Mouse (Mus musculus) brain, embryonic 14.5 days (tissue): ENCODE data around the gene Dazap2. TPM values are rescaled to one million over a fixed set of nuclear protein-coding genes. Genes with fewer than 3 reads are reported as not detected.

Source experiments
- DNase-seq: peaks from one replicate; pipeline ENCODE4 v3.0.0-alpha.2; 2011; ENCODE audit warnings: low read depth
- CTCF ChIP-seq: fragments of 200-500 bp; IDR thresholded peaks from 2 replicates; pipeline ENCODE4 v1.5.1; 2012; ENCODE audit warnings: inconsistent platforms, mild to moderate bottlenecking, moderate library complexity, borderline replicate concordance; ENCODE audit not compliant: insufficient read depth, insufficient read length; ENCODE audit errors: extremely low read depth
- POLR2A ChIP-seq: fragments of 200-500 bp; IDR thresholded peaks from 2 replicates; pipeline ENCODE4 v1.6.1; 2012; ENCODE audit warnings: mild to moderate bottlenecking, inconsistent platforms, borderline replicate concordance; ENCODE audit not compliant: poor library complexity, insufficient read depth, insufficient read length, severe bottlenecking; ENCODE audit errors: extremely low read depth
- polyA plus RNA-seq: library from polyadenylated mRNA; depleted of rRNA; stranded (reverse); fragments of >200 nt; gene quantifications from 2 replicates; pipeline ENCODE4 v1.2.3, GENCODE M21; 2012; rRNA removed

The Dazap2 gene
- 139 and 230 TPM in 2 replicates for polyA plus RNA-seq

DNA sequence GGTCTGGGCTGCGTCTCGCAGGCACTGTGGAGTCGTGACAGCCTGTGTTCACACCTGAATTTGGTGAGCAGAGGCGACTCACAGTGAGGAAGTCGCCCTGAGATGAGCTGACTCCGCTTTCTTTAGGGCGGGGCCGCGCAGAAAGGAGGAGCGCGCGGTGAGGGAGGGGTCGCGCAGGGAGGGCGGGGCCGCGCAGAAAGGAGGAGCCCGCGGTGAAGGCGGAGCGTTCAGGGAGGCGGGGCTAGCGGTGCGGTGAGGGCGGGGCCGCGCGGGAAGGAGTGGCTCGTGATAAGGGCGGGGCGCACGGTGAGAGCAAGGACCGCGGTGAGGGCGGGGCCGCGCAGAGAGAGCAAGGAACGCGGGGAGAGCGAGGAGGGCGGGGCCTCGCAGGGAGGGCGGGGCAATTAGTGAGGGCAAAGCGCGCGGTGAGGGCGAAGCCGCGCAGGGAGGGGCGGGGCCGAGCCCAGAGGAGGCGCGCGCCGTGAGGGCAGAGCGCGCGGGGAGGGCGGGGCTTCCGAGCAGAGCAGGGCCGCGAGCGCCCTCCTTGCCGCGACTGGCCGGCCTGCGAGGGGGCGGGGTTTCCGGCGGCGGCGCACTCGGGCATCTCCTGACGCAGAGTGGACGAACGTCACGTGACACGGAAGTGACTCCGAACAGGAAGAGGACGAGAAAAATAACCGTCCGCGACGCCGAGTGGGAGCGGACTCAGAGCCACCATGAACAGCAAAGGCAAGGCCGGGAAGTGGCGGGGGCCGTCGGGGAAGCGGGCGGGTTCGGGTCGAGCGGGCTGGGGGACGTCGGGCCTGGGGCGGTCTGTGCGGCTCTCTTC, at the start of gene Dazap2:
TSS of gene Dazap2 (plus strand) at position 354 of the 829 bp plus-strand sequence.
- peak; percentile 99 for DNase-seq

DNA sequence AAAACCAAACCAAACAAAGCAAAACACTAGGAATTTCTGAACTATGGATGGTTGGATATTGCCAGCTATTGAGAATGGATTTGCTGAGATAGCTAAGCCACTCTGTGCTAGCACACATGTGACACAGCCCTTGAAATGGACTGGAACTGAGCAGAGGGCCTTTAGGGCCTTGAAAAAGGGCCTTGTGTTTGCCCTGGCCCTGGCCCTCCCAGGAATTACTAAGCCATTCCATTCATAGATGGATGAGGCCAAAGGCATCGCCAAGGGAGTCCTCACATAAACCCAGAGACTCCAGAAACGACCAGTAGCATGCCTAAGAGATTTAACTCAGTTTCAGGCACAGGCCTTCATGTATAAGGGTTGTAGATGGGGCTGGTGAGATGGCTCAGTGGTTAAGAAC, 48.6 kb upstream of the Dazap2 start:
- no peak for DNase-seq
- no peak for TF ChIP-seq POLR2A
- TF ChIP-seq CTCF = no peak

More for the DNA sequence above, at the start of gene Dazap2:
- peak; percentile 41; the same call in 1 of the 2 replicates for TF ChIP-seq POLR2A
- TF ChIP-seq CTCF = no peak

- no peak for DNase-seq
- TF ChIP-seq POLR2A (no peak), CTCF (no peak)
Measured at GRCm38 (mm10) chr15:100569239-100569638, 45.9 kb upstream of the Dazap2 start.

DNA sequence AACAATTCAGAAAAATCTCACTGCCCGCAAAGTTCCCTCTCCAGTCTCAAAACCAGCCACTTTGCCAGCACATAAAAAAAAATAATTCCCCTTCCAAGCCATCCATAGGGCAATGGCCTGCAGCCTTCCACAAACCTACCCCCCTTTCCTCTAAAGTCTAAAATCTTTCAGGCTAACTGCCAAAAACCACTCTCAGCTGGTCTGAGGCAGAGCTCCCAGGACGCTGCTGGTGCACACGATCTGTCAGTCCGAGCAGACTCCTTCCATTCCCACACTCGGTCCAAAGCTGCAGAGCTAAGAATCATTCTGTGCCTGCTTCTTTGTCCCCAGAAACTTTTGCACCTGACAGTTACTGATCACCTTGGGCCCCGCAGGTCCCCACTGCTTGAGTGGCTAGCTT, 41.2 kb upstream of the Dazap2 start:
- peak; percentile 75 for DNase-seq
- TF ChIP-seq CTCF = no peak
- no peak for TF ChIP-seq POLR2A

- peak; percentile 45 for DNase-seq
- TF ChIP-seq POLR2A (no peak), CTCF (no peak)
Measured at GRCm38 (mm10) chr15:100574378-100574777, 40.8 kb upstream of the Dazap2 start.

DNA sequence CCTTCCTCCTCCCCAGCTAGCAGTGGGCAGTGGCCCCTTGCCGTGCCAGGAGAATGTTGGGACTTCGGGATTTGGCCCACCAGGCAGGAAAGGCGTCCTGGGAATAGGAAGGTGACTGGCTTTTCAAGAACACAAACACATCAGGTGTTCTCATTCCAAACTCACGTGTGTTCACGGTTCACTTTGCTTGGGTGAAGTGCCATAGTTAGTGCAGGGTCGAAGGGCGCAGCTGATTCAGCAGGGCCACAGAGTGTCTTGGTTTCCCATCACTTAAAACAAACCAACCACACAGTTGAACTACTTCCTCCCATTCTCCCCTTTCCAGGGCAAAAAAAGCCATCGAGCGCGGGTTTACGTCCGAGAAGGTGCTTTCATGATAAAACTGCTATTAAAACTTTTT, 39.8 kb upstream of the Dazap2 start:
- TF ChIP-seq POLR2A = no peak
- no peak for TF ChIP-seq CTCF
- DNase-seq = no peak

GRCm38 (mm10) chr15:100576392-100576791, 38.8 kb upstream of the Dazap2 start:
- DNase-seq = no peak
- no peak for TF ChIP-seq CTCF
- no peak for TF ChIP-seq POLR2A

- TF ChIP-seq CTCF (no peak), POLR2A (no peak)
- DNase-seq = no peak
Measured at GRCm38 (mm10) chr15:100576810-100577209, 38.3 kb upstream of the Dazap2 start.

- TF ChIP-seq POLR2A (no peak), CTCF (no peak)
- DNase-seq = no peak
Measured at GRCm38 (mm10) chr15:100577972-100578371, 37.2 kb upstream of the Dazap2 start.

GRCm38 (mm10) chr15:100580108-100580507, 35.0 kb upstream of the Dazap2 start:
- no peak for TF ChIP-seq CTCF
- TF ChIP-seq POLR2A = no peak
- DNase-seq = no peak

DNA sequence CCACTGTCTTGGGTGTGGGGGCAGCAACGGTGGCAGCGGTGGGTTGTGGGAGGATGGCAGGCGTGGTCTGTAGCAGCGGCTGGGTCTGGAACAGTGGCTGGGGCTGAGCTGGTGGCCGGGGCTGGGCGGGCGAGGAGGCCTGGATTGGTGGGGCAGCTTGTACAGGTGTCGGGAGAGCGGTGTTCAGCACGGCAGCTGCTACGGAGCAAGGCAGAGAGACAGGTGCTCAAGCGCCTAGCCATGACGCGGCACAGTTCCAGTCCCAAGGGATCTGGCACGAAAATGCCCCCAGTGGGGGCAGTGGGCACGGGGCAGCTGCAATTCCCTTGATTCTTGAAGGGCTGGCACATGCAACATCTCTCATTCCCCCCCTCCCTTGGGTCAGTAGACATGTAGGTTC, 29.2 kb upstream of the Dazap2 start:
- no peak for TF ChIP-seq POLR2A
- TF ChIP-seq CTCF = no peak
- DNase-seq = no peak

DNA sequence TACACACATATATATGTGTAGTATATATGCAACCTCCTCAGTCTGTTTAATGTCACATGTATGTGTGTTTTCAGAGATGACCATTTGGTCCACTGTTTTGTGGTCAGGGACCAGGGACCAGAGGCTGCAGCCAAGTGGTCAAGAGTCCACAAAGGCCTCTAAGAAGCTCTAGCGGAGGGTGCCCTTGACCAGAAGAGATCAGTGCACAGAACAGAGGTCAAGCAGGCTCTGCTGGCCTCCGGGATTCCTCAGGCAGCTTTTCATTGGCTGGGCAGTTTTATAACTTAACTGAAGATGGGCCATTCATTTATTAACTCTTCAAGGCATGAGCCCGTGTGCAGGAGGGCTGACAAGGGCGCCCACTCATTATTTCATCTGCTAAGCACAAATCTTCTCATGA, 28.0 kb upstream of the Dazap2 start:
- TF ChIP-seq POLR2A = no peak
- no peak for TF ChIP-seq CTCF
- DNase-seq = no peak
